Comparison of ENCODE assay signal across 15 mouse cellular contexts in genomic region chr15:79360371-79360770, GRCm38 (mm10). TPM values are rescaled to one million over a fixed set of nuclear protein-coding genes. Genes with fewer than 3 reads are reported as not detected.
DNase-seq lines count a peak whose midpoint lies in the region; ATAC-seq lines count a peak whose summit lies in the region.
"Had no signal": no experiment of that assay in that cellular context is flagged by ENCODE, and none has a peak within 500 bp of the region (broad histone marks: within the 10 kb centered on the region; RNA-seq: fewer than 3 reads in every experiment).

No protein-coding gene starts in this region.

- 39% methylated on average over 7 of the region's 7 CpGs for WGBS in heart, embryonic 10.5 days
- 42% methylated on average over 7 of the region's 7 CpGs for WGBS in kidney, embryonic 16.5 days

- H3K9ac ChIP-seq in kidney, embryonic 16.5 days (replicated peaks; ENCODE audit: low read length): no peak overlapping the region; the same call in 1 of the 2 replicates

- intact Hi-C loops in heart, postnatal 25 days (cut with DNase I): no loop called here

- peaks cover 13% of the 10 kb centered on the region for H3K27me3 ChIP-seq in heart, embryonic 10.5 days (ENCODE audit: insufficient read depth, poor library complexity, severe bottlenecking)
- no peaks in the 10 kb centered on the region for H3K27me3 ChIP-seq in kidney, embryonic 16.5 days (ENCODE audit: insufficient read depth, low read length)

- H3K4me1 ChIP-seq in heart, embryonic 10.5 days: peaks cover 77% of the 10 kb centered on the region
- peaks cover 56% of the 10 kb centered on the region for H3K4me1 ChIP-seq in kidney, embryonic 16.5 days (ENCODE audit: insufficient read depth, low read length)

- peaks cover 42% of the 10 kb centered on the region for H3K36me3 ChIP-seq in heart, embryonic 10.5 days
- H3K36me3 ChIP-seq in kidney, embryonic 16.5 days (ENCODE audit: insufficient read depth, low read length): peaks cover 32% of the 10 kb centered on the region

- no peak overlapping the region for H3K4me3 ChIP-seq in heart, embryonic 10.5 days
- no peak overlapping the region for H3K4me3 ChIP-seq in kidney, embryonic 16.5 days (ENCODE audit: low read length)
- H3K4me3 ChIP-seq: erythroblast, embryonic 14.5 days; layer of hippocampus, adult 2 months had no signal

- DNase-seq in heart, embryonic 10.5 days (ENCODE audit: low spot score): no peak
- no peak for DNase-seq in heart, postnatal 25 days (ENCODE audit: low spot score)
- DNase-seq in kidney, adult 9 months: no peak
- DNase-seq in right cerebral cortex, adult 18-20 months: peak; percentile 50
- no peak for DNase-seq in right cerebral cortex, postnatal 25 days
- DNase-seq in adipocyte (ENCODE audit: low spot score): no peak
- no peak for DNase-seq in testis, postnatal 14 days (ENCODE audit: low spot score)
- DNase-seq: adrenal gland, postnatal 14 days; cerebellum, postnatal 36 days; midbrain, embryonic 14.5 days; thymus, adult 2 months had no signal

- H3K27ac ChIP-seq in heart, embryonic 10.5 days: peak overlapping the region; percentile 59
- H3K27ac ChIP-seq in kidney, embryonic 16.5 days (ENCODE audit: low read length): peak overlapping the region; percentile 67
- H3K27ac ChIP-seq: layer of hippocampus, adult 2 months; macrophage had no signal

- no peaks in the 10 kb centered on the region for H3K9me3 ChIP-seq in heart, embryonic 10.5 days
- no peaks in the 10 kb centered on the region for H3K9me3 ChIP-seq in kidney, embryonic 16.5 days (ENCODE audit: low read length)

- no peak overlapping the region for H3K4me2 ChIP-seq in kidney, embryonic 16.5 days (replicated peaks; ENCODE audit: low read depth, low read length)

- no peak for ATAC-seq in kidney, embryonic 16.5 days (ENCODE audit: low FRiP score, low TSS enrichment)

RNA-seq across cellular contexts. Expression of gene Maff, which starts 13.9 kb away (rescaled TPM):
- 1.6 and 2.0 TPM in 2 replicates for polyA plus RNA-seq in heart, embryonic 10.5 days (2016; fragmentation: Nextera tagmentation; extraction: Ambion mirVana)
- total RNA-seq in heart, postnatal 25 days (2021): 1 to 10 TPM; 8.1 to 8.3 TPM
- 3.7 and 4.0 TPM in 2 replicates for polyA plus RNA-seq in kidney, embryonic 16.5 days (2015; fragmentation: Nextera tagmentation; extraction: Ambion mirVana)

RNA-seq across cellular contexts. Expression of gene Pla2g6, which starts 32.2 kb away (rescaled TPM):
- 17.2 and 17.3 TPM in 2 replicates for polyA plus RNA-seq in heart, embryonic 10.5 days (2016; fragmentation: Nextera tagmentation; extraction: Ambion mirVana)
- 1 to 10 TPM; 9.6 to 9.9 TPM for total RNA-seq in heart, postnatal 25 days (2021)
- polyA plus RNA-seq in kidney, embryonic 16.5 days (2015; fragmentation: Nextera tagmentation; extraction: Ambion mirVana): 18.3 and 21.1 TPM in 2 replicates

RNA-seq across cellular contexts. Expression of gene Tmem184b, which starts 43.0 kb away (rescaled TPM):
- 67.7 and 76.3 TPM in 2 replicates for polyA plus RNA-seq in heart, embryonic 10.5 days (2016; fragmentation: Nextera tagmentation; extraction: Ambion mirVana)
- total RNA-seq in heart, postnatal 25 days (2021): 10 to 100 TPM; 43.0 to 46.7 TPM
- polyA plus RNA-seq in kidney, embryonic 16.5 days (2015; fragmentation: Nextera tagmentation; extraction: Ambion mirVana): 75.0 and 80.5 TPM in 2 replicates
